Mouse (Mus musculus) stomach, embryonic 14.5 days (tissue): ENCODE results near the gene Ddi2. TPM values are rescaled to one million over a fixed set of nuclear protein-coding genes. Genes with fewer than 3 reads are reported as not detected.

Source experiments
- ATAC-seq: fragments of 200-750 bp; cut with Nextera tagmentation; 2 replicates; pipeline ENCODE4 v1.8.0; 2017; ENCODE audit warnings: low read depth, moderate TSS enrichment; ENCODE audit not compliant: insufficient number of reproducible peaks, insufficient read depth, low FRiP score
- H3K27ac ChIP-seq: fragments of 300-500 bp; sonication (generic); 2 replicates; pipeline ENCODE4 v1.5.1; 2014; ENCODE audit warnings: mild to moderate bottlenecking, low read length, moderate library complexity, mixed read lengths
- H3K27me3 ChIP-seq: fragments of 300-500 bp; sonication (generic); 2 replicates; pipeline ENCODE4 v1.6.1; 2014; ENCODE audit warnings: low read length, control low read depth, mixed read lengths; ENCODE audit not compliant: control insufficient read depth, insufficient read depth
- H3K36me3 ChIP-seq: fragments of 300-500 bp; sonication (generic); 2 replicates; pipeline ENCODE4 v1.6.1; 2014; ENCODE audit warnings: mild to moderate bottlenecking, control low read depth, low read length, moderate library complexity, mixed read lengths; ENCODE audit not compliant: control insufficient read depth, insufficient read depth
- H3K4me1 ChIP-seq: fragments of 300-500 bp; sonication (generic); 2 replicates; pipeline ENCODE4 v1.6.1; 2014; ENCODE audit warnings: low read length, control low read depth, mixed read lengths; ENCODE audit not compliant: control insufficient read depth, insufficient read depth
- H3K4me2 ChIP-seq: fragments of 300-500 bp; sonication (generic); replicated peaks from 2 replicates; pipeline ENCODE4 v1.6.1; 2014; ENCODE audit warnings: low read depth, low read length, control low read depth
- H3K4me3 ChIP-seq: fragments of 300-500 bp; sonication (generic); 2 replicates; pipeline ENCODE4 v1.5.1; 2014; ENCODE audit warnings: low read depth, low read length, control low read depth
- H3K9ac ChIP-seq: fragments of 300-500 bp; sonication (generic); replicated peaks from 2 replicates; pipeline ENCODE4 v1.6.1; 2014; ENCODE audit warnings: low read depth, mild to moderate bottlenecking, control low read depth, low read length, moderate library complexity, mixed read lengths
- H3K9me3 ChIP-seq: fragments of 300-500 bp; sonication (generic); 2 replicates; pipeline ENCODE4 v1.6.1; 2016; ENCODE audit warnings: low read depth, low read length, control low read depth; ENCODE audit not compliant: control insufficient read depth
- WGBS: fragments of 180-500 bp; shearing (Covaris S2); extraction: QIAGEN DNeasy Blood & Tissue Kit; methylation state at CpG from one replicate; pipeline ENCODE4 v1.1.7; 2014; 5-methylcytosine and 5-hydroxymethylcytosine counted together
- polyA plus RNA-seq: library from polyadenylated mRNA; unstranded; fragments of >200 nt; fragmentation: Nextera tagmentation; extraction: Ambion mirVana; gene quantifications from 2 replicates; pipeline ENCODE4 v1.2.1, GENCODE M21; 2014

Gene Ddi2
- polyA plus RNA-seq, 1 experiment from 2014 or later, result 19.6 TPM

GRCm38 (mm10) chr4:141681767-141682166, 41.5 kb downstream of the Ddi2 start:
- H3K27me3 ChIP-seq, result no peaks in the 10 kb centered on the region
- 63% methylated on average over 7 of the region's 7 CpGs for WGBS
- no peak overlapping the region for H3K4me3 ChIP-seq
- ATAC-seq, result no peak
- H3K27ac ChIP-seq, result peak overlapping the region; percentile 15; the same call in 1 of the 2 replicates
- H3K36me3 ChIP-seq, result peaks cover 42% of the 10 kb centered on the region
- H3K4me2 ChIP-seq, result no peak overlapping the region
- no peak overlapping the region for H3K9ac ChIP-seq
- no peaks in the 10 kb centered on the region for H3K9me3 ChIP-seq
- peaks cover 4% of the 10 kb centered on the region; the same call in 1 of the 2 replicates for H3K4me1 ChIP-seq

DNA sequence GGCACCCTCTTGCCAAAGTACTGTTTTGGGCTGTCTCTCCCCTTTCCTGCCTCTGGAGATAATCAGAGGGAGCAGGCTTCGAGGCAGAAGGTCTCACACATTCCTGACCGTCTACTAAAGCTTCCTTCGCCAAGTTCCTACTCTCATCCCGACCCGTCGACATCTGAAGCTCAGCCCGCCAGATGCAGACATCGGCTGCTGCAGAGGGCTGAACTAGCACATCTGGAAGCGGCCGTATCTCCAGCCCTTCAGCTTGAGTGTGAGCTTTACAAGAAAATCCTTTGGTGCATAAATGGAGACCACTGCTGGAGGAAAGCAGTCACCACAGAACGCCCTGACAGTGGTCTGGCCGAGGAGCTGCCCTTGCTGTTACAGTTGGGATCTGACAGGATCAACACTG, 42.3 kb downstream of the Ddi2 start:
- no peak overlapping the region for H3K9ac ChIP-seq
- peaks cover 33% of the 10 kb centered on the region for H3K36me3 ChIP-seq
- no peak for ATAC-seq
- no peaks in the 10 kb centered on the region for H3K9me3 ChIP-seq
- H3K27me3 ChIP-seq, result no peaks in the 10 kb centered on the region
- H3K27ac ChIP-seq, result no peak overlapping the region; the same call in 1 of the 2 replicates
- H3K4me2 ChIP-seq, result no peak overlapping the region
- WGBS, result 53% methylated on average over 12 of the region's 12 CpGs
- no peak overlapping the region for H3K4me3 ChIP-seq
- peaks cover 4% of the 10 kb centered on the region; the same call in 1 of the 2 replicates for H3K4me1 ChIP-seq

DNA sequence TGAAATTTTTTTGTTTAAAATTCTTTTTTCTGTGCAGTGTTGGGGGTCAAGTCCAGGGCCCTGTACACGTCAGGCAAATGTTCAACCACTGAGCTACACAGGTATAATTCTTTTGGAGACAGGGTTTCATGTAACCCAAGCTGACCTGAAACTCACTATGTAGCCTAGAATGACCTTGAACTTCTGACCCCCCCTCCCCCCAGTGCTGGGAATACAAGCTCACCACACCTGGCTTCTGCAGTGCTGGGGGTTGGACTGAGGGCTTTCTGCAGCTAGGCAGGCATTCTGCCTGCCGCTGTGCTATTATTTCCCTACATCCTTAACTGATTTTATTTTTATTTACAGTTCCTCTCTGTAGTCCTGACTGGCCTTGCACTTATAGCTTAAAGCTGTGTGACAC, 44.2 kb downstream of the Ddi2 start:
- no peaks in the 10 kb centered on the region for H3K27me3 ChIP-seq
- no peak overlapping the region for H3K27ac ChIP-seq
- H3K36me3 ChIP-seq, result peaks cover 16% of the 10 kb centered on the region
- 81% methylated on average over 2 of the region's 2 CpGs for WGBS
- no peak overlapping the region for H3K4me2 ChIP-seq
- no peaks in the 10 kb centered on the region for H3K9me3 ChIP-seq
- ATAC-seq, result no peak
- H3K9ac ChIP-seq, result no peak overlapping the region
- peaks cover 4% of the 10 kb centered on the region; the same call in 1 of the 2 replicates for H3K4me1 ChIP-seq
- H3K4me3 ChIP-seq, result no peak overlapping the region

GRCm38 (mm10) chr4:141676462-141676979, 46.7 kb downstream of the Ddi2 start:
- H3K9me3 ChIP-seq, result no peaks in the 10 kb centered on the region
- H3K36me3 ChIP-seq, result peaks cover 3% of the 10 kb centered on the region; the same call in 1 of the 2 replicates
- H3K4me3 ChIP-seq, result no peak overlapping the region
- H3K27ac ChIP-seq, result no peak overlapping the region
- no peak overlapping the region for H3K4me2 ChIP-seq
- WGBS, result 75% methylated on average over 5 of the region's 5 CpGs
- no peaks in the 10 kb centered on the region for H3K4me1 ChIP-seq
- H3K9ac ChIP-seq, result no peak overlapping the region
- ATAC-seq, result no peak
- no peaks in the 10 kb centered on the region for H3K27me3 ChIP-seq

DNA sequence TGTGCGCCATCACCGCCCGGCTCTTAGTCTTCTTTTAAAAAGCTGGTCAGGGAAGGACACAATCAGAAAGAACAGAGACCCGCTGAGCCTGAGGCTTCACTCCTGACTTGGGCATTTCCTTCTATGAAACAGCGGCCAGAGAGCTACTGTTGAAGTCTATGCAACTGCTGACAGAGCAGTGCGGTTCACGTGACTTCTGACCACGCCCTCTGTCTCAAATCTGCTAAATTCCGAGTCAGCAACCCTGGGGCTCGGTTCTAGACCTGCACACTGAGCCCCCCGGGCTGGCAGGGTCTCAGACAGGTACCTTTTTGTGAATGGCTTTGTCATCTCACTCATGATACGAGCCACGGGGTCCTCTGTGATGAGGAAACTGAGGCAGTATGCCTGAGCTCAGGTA, 50.9 kb downstream of the Ddi2 start:
- ATAC-seq, result no peak
- 77% methylated on average over 13 of the region's 13 CpGs for WGBS
- no peak overlapping the region for H3K9ac ChIP-seq

GRCm38 (mm10) chr4:141671389-141671788, 51.8 kb downstream of the Ddi2 start:
- 55% methylated on average over 4 of the region's 4 CpGs for WGBS
- H3K36me3 ChIP-seq, result no peaks in the 10 kb centered on the region
- no peaks in the 10 kb centered on the region for H3K27me3 ChIP-seq
- H3K4me2 ChIP-seq, result no peak overlapping the region
- no peak for ATAC-seq
- no peaks in the 10 kb centered on the region for H3K9me3 ChIP-seq
- no peak overlapping the region for H3K4me3 ChIP-seq
- no peak overlapping the region for H3K9ac ChIP-seq
- no peak overlapping the region; the same call in 1 of the 2 replicates for H3K27ac ChIP-seq
- H3K4me1 ChIP-seq, result no peaks in the 10 kb centered on the region

More for the DNA sequence above, 50.9 kb downstream of the Ddi2 start:
- Histone ChIP-seq H3K27ac (no peak overlapping the region), H3K36me3 (no peaks in the 10 kb centered on the region), H3K9me3 (no peaks in the 10 kb centered on the region), H3K27me3 (no peaks in the 10 kb centered on the region), H3K4me2 (no peak overlapping the region), H3K4me1 (no peaks in the 10 kb centered on the region), H3K4me3 (no peak overlapping the region)

DNA sequence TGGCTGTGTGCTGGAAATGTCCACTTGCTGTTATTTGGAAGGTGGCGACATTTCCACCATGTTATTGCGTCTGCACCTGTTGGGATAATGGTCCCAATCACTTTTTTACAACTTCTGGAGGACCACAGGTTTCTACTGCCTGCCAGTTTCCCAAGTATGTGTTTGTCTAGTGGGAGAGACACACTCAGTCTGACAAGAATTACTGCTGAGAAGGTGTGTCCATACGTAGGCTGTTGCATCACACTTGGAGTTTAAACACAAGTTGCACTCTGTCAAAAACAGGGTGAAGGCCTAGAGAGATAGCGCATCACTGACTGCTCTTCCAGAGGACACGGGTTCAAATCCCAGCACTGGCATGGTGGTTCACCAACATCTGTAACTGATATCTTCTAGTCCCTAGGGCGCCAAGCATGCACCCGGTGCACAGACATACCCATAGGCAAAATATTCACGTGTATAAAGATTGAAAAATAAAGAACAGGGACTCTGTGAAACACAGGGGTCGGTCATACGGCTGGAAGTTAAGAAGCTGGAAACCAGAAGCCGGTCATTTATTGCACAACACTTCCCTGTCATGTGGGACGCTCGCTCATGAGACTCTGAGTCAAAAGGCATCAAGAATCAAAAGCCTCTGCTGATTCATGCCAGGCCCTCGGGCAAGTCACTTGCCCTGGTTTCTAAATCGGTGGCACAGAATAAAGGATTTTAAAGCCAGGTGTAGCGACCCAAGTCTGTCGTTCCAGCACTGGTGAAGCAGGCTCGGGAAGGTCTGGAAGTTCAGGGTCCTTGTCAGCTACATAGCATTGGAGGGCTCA, 53.1 kb downstream of the Ddi2 start:
- no peak overlapping the region for H3K4me2 ChIP-seq

DNA sequence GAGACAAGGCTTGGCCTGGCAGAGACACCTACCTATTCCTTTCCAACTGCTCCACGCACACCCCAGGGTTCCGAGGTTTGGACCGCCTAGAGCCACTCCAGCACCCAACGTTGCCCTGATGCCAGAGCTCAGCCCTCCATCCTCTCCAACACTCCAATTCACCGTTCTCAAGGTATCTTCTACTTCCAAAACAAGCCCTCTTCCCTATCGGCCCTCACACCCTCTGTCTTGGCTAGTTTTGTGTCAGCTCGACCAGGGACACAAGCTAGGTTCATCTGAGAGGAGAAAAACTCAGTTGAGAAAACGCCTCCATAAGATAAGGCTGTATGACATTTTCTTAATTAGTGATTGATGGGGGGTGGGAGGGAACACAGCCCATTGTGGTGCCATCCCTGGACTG, 58.4 kb downstream of the Ddi2 start, which contains the start of gene Plekhm2:
Plekhm2 (minus strand) TSS at position 101 of the 400 bp plus-strand sequence.
- no peaks in the 10 kb centered on the region for H3K27me3 ChIP-seq
- peaks cover 14% of the 10 kb centered on the region for H3K4me1 ChIP-seq
- no peak for ATAC-seq
- peak within 1 kb of the TSS; percentile 95 for H3K9ac ChIP-seq
- peaks cover 13% of the 10 kb centered on the region for H3K36me3 ChIP-seq
- no peaks in the 10 kb centered on the region for H3K9me3 ChIP-seq
- H3K4me3 ChIP-seq, result peak within 1 kb of the TSS; percentile 86
- 64% methylated on average over 8 of the region's 8 CpGs for WGBS
- H3K27ac ChIP-seq, result peak within 1 kb of the TSS; percentile 55
- H3K4me2 ChIP-seq, result peak within 1 kb of the TSS; percentile 94

More for the DNA sequence above, 53.1 kb downstream of the Ddi2 start:
- Histone ChIP-seq H3K27me3 (no peaks in the 10 kb centered on the region), H3K4me3 (no peak overlapping the region), H3K4me1 (no peaks in the 10 kb centered on the region), H3K36me3 (no peaks in the 10 kb centered on the region), H3K27ac (no peak overlapping the region), H3K9me3 (no peaks in the 10 kb centered on the region), H3K9ac (no peak overlapping the region)
- ATAC-seq, result no peak
- 83% methylated on average over 18 of the region's 18 CpGs for WGBS
